Mouse (Mus musculus) thymus, adult 2 months (tissue): Measurements from ENCODE around the gene Pck2.

Experiments used
- CTCF ChIP-seq: fragments of 200-500 bp; IDR thresholded peaks from 2 replicates; pipeline ENCODE4 v1.5.1; 2012; ENCODE audit warnings: mild to moderate bottlenecking, control low read depth, low read length, moderate library complexity, borderline replicate concordance; ENCODE audit not compliant: control insufficient read depth, poor library complexity, insufficient read depth; ENCODE audit errors: extremely low read depth
- POLR2A ChIP-seq: fragments of 200-500 bp; IDR thresholded peaks from 2 replicates; pipeline ENCODE4 v1.6.1; 2012; ENCODE audit warnings: mild to moderate bottlenecking, low read length, control low read depth, moderate library complexity; ENCODE audit not compliant: control insufficient read depth, poor library complexity, insufficient read depth; ENCODE audit errors: extremely low read depth

- TF ChIP-seq CTCF (no peak), POLR2A (no peak)
Measured at GRCm38 (mm10) chr14:55495509-55496240, 44.4 kb upstream of the Pck2 start.
